Mouse (Mus musculus) heart, embryonic 12.5 days (tissue): ENCODE measurements around the gene Vps37b. TPM values are rescaled to one million over a fixed set of nuclear protein-coding genes. Genes with fewer than 3 reads are reported as not detected.

ENCODE experiments used
- ATAC-seq: fragments of 200-750 bp; cut with Nextera tagmentation; 2 replicates; pipeline ENCODE4 v1.8.0; 2017; ENCODE audit warnings: moderate TSS enrichment, moderate library complexity; ENCODE audit not compliant: insufficient number of reproducible peaks, low FRiP score
- H3K27ac ChIP-seq: fragments of 300-500 bp; sonication (generic); 2 replicates; pipeline ENCODE4 v1.5.1; 2016; ENCODE audit warnings: mild to moderate bottlenecking, moderate library complexity; ENCODE audit not compliant: poor library complexity, severe bottlenecking
- H3K27me3 ChIP-seq: fragments of 300-500 bp; sonication (generic); replicated peaks from 2 replicates; pipeline ENCODE4 v1.6.1; 2016; ENCODE audit warnings: mild to moderate bottlenecking, moderate library complexity
- H3K36me3 ChIP-seq: fragments of 300-500 bp; sonication (generic); 2 replicates; pipeline ENCODE4 v1.6.1; 2016; ENCODE audit warnings: mild to moderate bottlenecking, moderate library complexity
- H3K4me1 ChIP-seq: fragments of 300-500 bp; sonication (generic); replicated peaks from 2 replicates; pipeline ENCODE4 v1.6.1; 2016; ENCODE audit warnings: mild to moderate bottlenecking
- H3K4me2 ChIP-seq: fragments of 300-500 bp; sonication (generic); 2 replicates; pipeline ENCODE4 v1.6.1; 2016; ENCODE audit warnings: mild to moderate bottlenecking, moderate library complexity
- H3K4me3 ChIP-seq: fragments of 300-500 bp; sonication (generic); 2 replicates; pipeline ENCODE4 v1.5.1; 2016; ENCODE audit warnings: mild to moderate bottlenecking
- H3K9ac ChIP-seq: fragments of 300-500 bp; sonication (generic); 2 replicates; pipeline ENCODE4 v1.6.1; 2016; ENCODE audit warnings: mild to moderate bottlenecking, moderate library complexity
- H3K9me3 ChIP-seq: fragments of 300-500 bp; sonication (generic); replicated peaks from 2 replicates; pipeline ENCODE4 v1.6.1; 2016; ENCODE audit warnings: mild to moderate bottlenecking, moderate library complexity
- WGBS: fragments of 180-500 bp; shearing (Covaris S2); methylation state at CpG from one replicate; pipeline ENCODE4 v1.1.7; 2016; 5-methylcytosine and 5-hydroxymethylcytosine counted together
- polyA plus RNA-seq: library from polyadenylated mRNA; unstranded; fragments of >200 nt; fragmentation: Nextera tagmentation; extraction: Ambion mirVana; gene quantifications from 2 replicates; pipeline ENCODE4 v1.2.1, GENCODE M21; 2016

The Vps37b gene
- polyA plus RNA-seq, result 61.9 and 64.4 TPM in 2 replicates

- no peaks in the 10 kb centered on the region for H3K27me3 ChIP-seq
- ATAC-seq, result peak; percentile 85
- H3K4me2 ChIP-seq, result peak within 1 kb of the TSS; percentile 84
- under 1% methylated on average over 52 of the region's 52 CpGs for WGBS
- peak within 1 kb of the TSS; percentile 99 for H3K9ac ChIP-seq
- peaks cover 46% of the 10 kb centered on the region for H3K4me1 ChIP-seq
- H3K4me3 ChIP-seq, result peak within 1 kb of the TSS; percentile 91
- H3K9me3 ChIP-seq, result 0 out of 2 replicates have a peak, but pooled peaks cover 2% of the 10 kb centered on the region
- H3K36me3 ChIP-seq, result peaks cover 3% of the 10 kb centered on the region
- H3K27ac ChIP-seq, result peak within 1 kb of the TSS; percentile 99
These were observed at the start of gene Vps37b for GRCm38 (mm10) chr5:124032001-124032508. Gene Vps37b, minus strand, starts transcription at chr5:124032270.

- no peak for ATAC-seq
- Histone ChIP-seq H3K27ac (no peak overlapping the region), H3K9me3 (no peaks in the 10 kb centered on the region), H3K9ac (no peak overlapping the region), H3K27me3 (0 out of 2 replicates have a peak, but pooled peaks cover 2% of the 10 kb centered on the region), H3K4me3 (no peak overlapping the region), H3K36me3 (no peaks in the 10 kb centered on the region), H3K4me2 (no peak overlapping the region), H3K4me1 (peaks cover 34% of the 10 kb centered on the region)
- WGBS, result 95% methylated on average over 17 of the region's 17 CpGs
These were observed 47.8 kb upstream of the Vps37b start for GRCm38 (mm10) chr5:124079880-124080279.

- no peaks in the 10 kb centered on the region for H3K9me3 ChIP-seq
- 64% methylated on average over 9 of the region's 9 CpGs for WGBS
- no peaks in the 10 kb centered on the region for H3K36me3 ChIP-seq
- no peak overlapping the region for H3K9ac ChIP-seq
- peaks cover 41% of the 10 kb centered on the region for H3K4me1 ChIP-seq
- H3K27ac ChIP-seq, result no peak overlapping the region
- H3K4me3 ChIP-seq, result no peak overlapping the region
- H3K4me2 ChIP-seq, result no peak overlapping the region
- 0 out of 2 replicates have a peak, but pooled peaks cover 2% of the 10 kb centered on the region for H3K27me3 ChIP-seq
- no peak for ATAC-seq
These were observed 46.8 kb upstream of the Vps37b start for GRCm38 (mm10) chr5:124078794-124079416.

GRCm38 (mm10) chr5:124077856-124078460, 45.9 kb upstream of the Vps37b start:
- Histone ChIP-seq H3K4me2 (no peak overlapping the region), H3K27ac (no peak overlapping the region), H3K4me1 (peaks cover 47% of the 10 kb centered on the region), H3K9me3 (no peaks in the 10 kb centered on the region), H3K36me3 (no peaks in the 10 kb centered on the region), H3K27me3 (0 out of 2 replicates have a peak, but pooled peaks cover under 1% of the 10 kb centered on the region), H3K4me3 (no peak overlapping the region), H3K9ac (no peak overlapping the region)
- ATAC-seq, result no peak
- whole genome bisulfite sequencing, result 67% methylated on average over 6 of the region's 6 CpGs

GRCm38 (mm10) chr5:124077241-124077640, 45.2 kb upstream of the Vps37b start:
- Histone ChIP-seq H3K27me3 (no peaks in the 10 kb centered on the region), H3K9ac (no peak overlapping the region), H3K4me2 (no peak overlapping the region), H3K4me1 (peaks cover 47% of the 10 kb centered on the region), H3K36me3 (no peaks in the 10 kb centered on the region), H3K9me3 (no peaks in the 10 kb centered on the region), H3K27ac (no peak overlapping the region), H3K4me3 (no peak overlapping the region)
- ATAC-seq, result no peak
- WGBS, result 82% methylated on average over 13 of the region's 13 CpGs

GRCm38 (mm10) chr5:124076559-124076958, 44.5 kb upstream of the Vps37b start:
- Histone ChIP-seq H3K27me3 (no peaks in the 10 kb centered on the region), H3K9me3 (no peaks in the 10 kb centered on the region), H3K27ac (no peak overlapping the region), H3K9ac (no peak overlapping the region), H3K36me3 (no peaks in the 10 kb centered on the region), H3K4me1 (peaks cover 47% of the 10 kb centered on the region), H3K4me3 (no peak overlapping the region), H3K4me2 (no peak overlapping the region)
- ATAC-seq, result no peak
- 55% methylated on average over 9 of the region's 9 CpGs for WGBS

- H3K4me1 ChIP-seq, result peaks cover 45% of the 10 kb centered on the region
- H3K9ac ChIP-seq, result no peak overlapping the region
- H3K27ac ChIP-seq, result no peak overlapping the region
These were observed 43.6 kb upstream of the Vps37b start for GRCm38 (mm10) chr5:124075716-124076115.

GRCm38 (mm10) chr5:124074845-124075307, 42.8 kb upstream of the Vps37b start:
- H3K27me3 ChIP-seq, result no peaks in the 10 kb centered on the region
- no peaks in the 10 kb centered on the region for H3K9me3 ChIP-seq
- H3K9ac ChIP-seq, result no peak overlapping the region
- no peak overlapping the region; the same call in 1 of the 2 replicates for H3K27ac ChIP-seq
- peaks cover 38% of the 10 kb centered on the region for H3K4me1 ChIP-seq
- no peak overlapping the region for H3K4me3 ChIP-seq
- no peak overlapping the region for H3K4me2 ChIP-seq
- 28% methylated on average over 10 of the region's 10 CpGs for WGBS
- ATAC-seq, result no peak
- H3K36me3 ChIP-seq, result no peaks in the 10 kb centered on the region

More at GRCm38 (mm10) chr5:124075716-124076115, 43.6 kb upstream of the Vps37b start:
- Histone ChIP-seq H3K9me3 (no peaks in the 10 kb centered on the region), H3K4me3 (no peak overlapping the region), H3K4me2 (no peak overlapping the region), H3K36me3 (no peaks in the 10 kb centered on the region), H3K27me3 (no peaks in the 10 kb centered on the region)
- no peak for ATAC-seq
- 60% methylated on average over 9 of the region's 9 CpGs for WGBS

GRCm38 (mm10) chr5:124073682-124074081, 41.6 kb upstream of the Vps37b start:
- no peak overlapping the region for H3K4me2 ChIP-seq
- H3K9me3 ChIP-seq, result no peaks in the 10 kb centered on the region
- no peaks in the 10 kb centered on the region for H3K27me3 ChIP-seq
- peaks cover 33% of the 10 kb centered on the region for H3K4me1 ChIP-seq
- WGBS, result 48% methylated on average over 9 of the region's 9 CpGs
- no peak overlapping the region for H3K4me3 ChIP-seq
- ATAC-seq, result no peak
- no peak overlapping the region for H3K27ac ChIP-seq
- 0 out of 2 replicates have a peak overlapping the region, but pooled peaks have one; percentile 43 for H3K9ac ChIP-seq
- no peaks in the 10 kb centered on the region for H3K36me3 ChIP-seq

GRCm38 (mm10) chr5:124069657-124070056, 37.6 kb upstream of the Vps37b start:
- H3K27me3 ChIP-seq, result no peaks in the 10 kb centered on the region
- H3K9me3 ChIP-seq, result no peaks in the 10 kb centered on the region
- no peak overlapping the region for H3K9ac ChIP-seq
- H3K36me3 ChIP-seq, result no peaks in the 10 kb centered on the region
- H3K4me1 ChIP-seq, result peaks cover 11% of the 10 kb centered on the region
- WGBS, result 80% methylated on average over 3 of the region's 3 CpGs
- H3K4me3 ChIP-seq, result no peak overlapping the region
- ATAC-seq, result no peak
- no peak overlapping the region for H3K4me2 ChIP-seq
- no peak overlapping the region for H3K27ac ChIP-seq

- peaks cover 9% of the 10 kb centered on the region for H3K27me3 ChIP-seq
- no peak overlapping the region for H3K4me2 ChIP-seq
- H3K9me3 ChIP-seq, result no peaks in the 10 kb centered on the region
- no peaks in the 10 kb centered on the region for H3K36me3 ChIP-seq
- 69% methylated on average over 12 of the region's 12 CpGs for WGBS
- H3K4me3 ChIP-seq, result no peak overlapping the region
- H3K27ac ChIP-seq, result no peak overlapping the region
- peak overlapping the region; percentile 19; the same call in 1 of the 2 replicates for H3K9ac ChIP-seq
- ATAC-seq, result no peak
- peaks cover 22% of the 10 kb centered on the region for H3K4me1 ChIP-seq
These were observed 30.2 kb upstream of the Vps37b start for GRCm38 (mm10) chr5:124062037-124062824.
